Mouse (Mus musculus): ENCODE data around the gene Plek.

The Plek gene

GRCm38 (mm10) chr11:17000353-17001334 is 51.5 kb downstream of the Plek start:
- DNase-seq (ENCODE audit: low spot score): peak; percentile 25

DNA sequence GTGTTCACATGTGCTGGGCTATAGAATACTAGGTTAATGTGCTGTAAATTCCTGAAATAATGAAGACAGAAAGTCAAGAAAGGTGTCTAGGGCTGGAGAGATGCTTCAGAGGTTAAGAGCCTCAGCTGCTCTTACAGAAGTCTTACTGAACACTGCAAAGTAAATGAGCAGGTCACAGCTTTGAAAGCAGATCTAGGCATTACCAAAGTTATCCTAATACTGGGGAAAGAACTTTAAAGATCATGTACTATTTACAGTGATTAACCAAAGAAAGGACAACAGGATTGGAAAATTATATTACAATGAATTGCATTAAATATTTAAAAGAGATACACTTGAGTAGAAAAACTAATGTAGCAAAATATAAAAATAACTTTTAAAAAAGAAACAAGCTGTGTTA is 52.2 kb downstream of the Plek start:
- no peak for DNase-seq (ENCODE audit: low spot score)

DNA sequence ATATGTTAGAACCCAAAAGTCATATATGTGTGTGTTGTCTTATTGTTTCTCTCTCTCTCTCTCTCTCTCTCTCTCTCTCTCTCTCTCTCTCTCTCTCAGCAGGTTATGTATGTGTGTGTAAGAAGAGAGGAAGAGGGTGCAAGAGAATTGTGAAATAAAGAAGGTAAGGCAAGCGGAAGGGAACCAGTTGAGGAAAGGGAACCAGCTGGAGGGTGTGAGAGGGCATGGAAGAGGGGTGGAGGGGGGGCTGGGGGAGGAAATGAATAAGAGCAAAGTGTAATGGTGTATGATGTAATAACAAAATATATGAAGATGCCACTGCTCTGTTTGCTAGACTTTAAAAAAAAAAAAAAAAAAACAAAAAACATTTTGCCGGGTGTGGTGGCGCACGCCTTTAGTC is 52.8 kb downstream of the Plek start:
- DNase-seq (ENCODE audit: low spot score): no peak

DNA sequence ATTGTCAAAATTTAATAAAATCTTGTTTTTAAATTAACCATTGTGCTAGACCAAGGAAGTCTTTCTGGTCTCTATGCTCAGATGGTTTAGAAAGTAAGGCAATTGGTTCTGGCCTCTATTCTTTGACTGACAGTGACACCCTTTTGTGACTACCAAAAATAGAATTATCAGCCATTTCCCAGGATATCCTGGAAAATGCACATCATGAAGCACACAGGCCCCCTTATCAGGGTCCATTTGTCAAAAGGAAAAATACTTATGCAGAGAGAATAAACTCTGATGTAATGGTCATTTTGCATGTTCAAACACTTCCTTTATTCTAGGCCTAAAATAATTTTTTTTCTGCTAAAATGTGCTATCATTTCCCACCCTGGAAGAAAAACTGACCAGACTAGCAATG is 54.7 kb downstream of the Plek start:
- no peak for DNase-seq (ENCODE audit: low spot score)

DNA sequence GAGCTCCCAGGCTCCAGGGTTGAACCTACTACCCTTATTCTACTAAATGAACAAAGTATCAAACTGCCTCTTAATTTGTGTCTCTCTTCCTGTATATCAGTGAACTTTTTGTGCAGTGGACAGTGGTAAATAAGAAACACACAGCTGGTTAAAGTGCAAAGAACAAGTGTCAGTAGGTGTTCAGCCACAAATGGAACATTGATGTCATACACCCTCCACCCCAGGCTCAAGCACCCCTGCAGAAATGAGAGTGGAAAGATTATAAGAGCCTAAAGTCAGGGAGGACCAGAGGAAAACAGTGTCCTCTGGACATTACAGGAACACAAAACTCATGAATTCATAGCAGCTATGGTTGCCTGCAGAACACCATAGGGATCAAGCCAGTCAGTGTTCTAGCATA is 55.4 kb downstream of the Plek start:
- DNase-seq (ENCODE audit: low spot score): no peak

DNA sequence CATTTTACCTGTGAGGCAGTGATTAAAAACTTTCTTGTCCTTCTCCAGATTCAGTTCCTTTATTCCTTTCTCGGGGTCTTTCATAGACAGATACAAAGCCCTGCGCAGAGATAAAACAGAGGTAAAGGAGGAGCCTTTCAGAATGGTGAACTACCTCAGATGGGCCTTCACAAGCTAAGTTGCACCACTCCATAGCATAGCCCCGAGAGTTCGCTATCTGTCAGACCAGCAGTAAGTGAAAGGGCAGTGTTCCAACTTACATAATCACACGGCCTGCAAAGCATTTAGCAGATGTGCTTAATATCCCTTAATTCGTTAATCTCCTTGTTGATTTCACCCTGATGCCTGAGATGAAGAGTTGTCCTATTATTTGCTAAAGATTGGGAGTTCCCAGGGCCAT is 59.3 kb downstream of the Plek start:
- DNase-seq (ENCODE audit: low spot score): no peak

GRCm38 (mm10) chr11:16989885-16990284 is 62.3 kb downstream of the Plek start:
- DNase-seq (ENCODE audit: low spot score): no peak

GRCm38 (mm10) chr11:16987745-16988328 is 64.3 kb downstream of the Plek start:
- no peak for DNase-seq (ENCODE audit: low spot score)

- DNase-seq (ENCODE audit: low spot score): no peak
Measured at GRCm38 (mm10) chr11:16986550-16987187, 65.5 kb downstream of the Plek start.

DNA sequence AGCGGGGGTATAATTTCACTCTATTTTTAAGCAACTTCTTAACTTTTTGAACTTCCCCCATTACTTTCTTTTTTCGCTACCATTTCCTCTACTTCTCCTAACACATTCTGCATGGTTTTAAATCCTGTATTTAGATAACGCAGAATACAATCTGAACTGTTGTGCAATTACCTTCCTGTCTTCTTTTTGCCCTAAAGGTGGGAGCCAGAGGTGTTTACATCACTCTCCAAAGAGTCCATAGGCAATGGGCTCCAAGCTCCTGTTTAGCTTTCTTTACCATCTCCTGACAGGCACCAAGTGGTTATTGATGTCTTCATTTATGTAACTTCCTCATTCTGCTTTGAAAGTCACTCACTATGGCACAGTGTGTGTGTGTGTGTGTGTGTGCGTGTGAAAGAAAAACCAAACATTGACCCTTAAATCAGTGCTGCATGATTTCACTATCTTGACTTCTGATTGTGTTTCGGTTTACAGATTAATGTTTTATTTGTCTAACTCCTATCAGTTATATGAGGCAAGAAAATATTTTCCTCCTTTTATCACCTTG is 73.9 kb downstream of the Plek start:
- no peak for DNase-seq (ENCODE audit: low spot score)

- no peak for DNase-seq (ENCODE audit: low spot score)
Measured at GRCm38 (mm10) chr11:16977611-16978010, 74.6 kb downstream of the Plek start.

DNA sequence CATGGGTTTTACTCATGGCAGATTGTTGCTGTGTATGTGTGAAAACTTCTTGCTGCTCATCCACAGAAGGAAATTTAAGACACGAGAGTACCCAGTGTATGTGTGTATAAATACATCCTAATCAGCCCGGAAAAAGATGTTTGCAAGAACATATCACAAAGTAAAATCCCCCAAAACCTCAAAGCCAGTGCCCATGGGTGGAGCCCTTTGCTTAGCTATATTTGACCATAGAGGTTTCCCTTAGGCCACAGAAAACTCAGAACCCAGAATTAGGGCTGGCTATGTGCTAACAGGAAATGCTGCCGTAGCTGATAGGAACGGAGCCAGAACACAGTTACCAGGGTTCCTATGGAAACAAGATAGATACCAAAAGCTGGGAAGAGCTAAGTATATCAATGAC is 75.2 kb downstream of the Plek start:
- DNase-seq (ENCODE audit: low spot score): no peak

- no peak for DNase-seq (ENCODE audit: low spot score)
Measured at GRCm38 (mm10) chr11:16973086-16973485, 79.1 kb downstream of the Plek start.

GRCm38 (mm10) chr11:16972027-16972426 is 80.2 kb downstream of the Plek start:
- DNase-seq (ENCODE audit: low spot score): no peak

DNA sequence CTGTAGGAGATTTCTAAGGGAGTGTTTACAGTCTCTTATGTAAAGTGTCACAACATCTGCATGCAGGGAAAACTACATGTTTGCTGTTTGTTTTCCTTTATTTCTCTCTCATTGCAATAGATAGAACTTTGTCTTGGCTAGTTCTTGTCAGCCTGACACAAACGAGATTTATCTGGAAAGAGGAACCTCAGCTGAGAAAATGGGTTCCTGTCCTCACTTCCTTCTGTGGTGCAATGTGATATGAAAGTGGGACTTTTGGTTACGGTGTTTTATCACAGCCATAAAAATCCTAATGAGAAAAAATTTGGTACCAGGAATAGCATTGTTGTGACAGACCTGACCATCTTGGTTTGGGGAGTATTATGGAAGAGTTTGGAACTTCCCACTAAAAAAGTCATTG is 82.5 kb downstream of the Plek start:
- no peak for DNase-seq (ENCODE audit: low spot score)

GRCm38 (mm10) chr11:16967806-16968205 is 84.4 kb downstream of the Plek start:
- DNase-seq (ENCODE audit: low spot score): peak; percentile 59

DNA sequence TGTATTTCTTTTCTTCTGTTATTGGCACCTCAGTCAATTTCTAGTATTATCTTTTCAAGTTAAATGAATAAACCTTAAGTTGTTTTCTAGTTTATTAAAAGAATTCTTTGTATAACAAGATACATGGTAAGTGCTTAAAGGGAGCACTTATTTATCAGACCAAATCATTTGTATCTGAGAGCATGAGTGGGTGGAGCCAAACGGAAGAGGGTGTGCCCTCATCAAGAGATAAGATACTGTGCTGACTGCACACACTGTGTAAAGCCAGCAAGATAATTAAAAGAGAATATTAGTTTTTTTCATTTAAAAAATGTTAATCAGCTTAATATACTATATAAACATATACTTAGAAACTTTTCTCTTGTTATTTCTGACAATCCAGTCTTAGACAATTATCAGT is 93.7 kb downstream of the Plek start:
- DNase-seq (ENCODE audit: low spot score): no peak

- DNase-seq (ENCODE audit: low spot score): no peak
Measured at GRCm38 (mm10) chr11:16957030-16957429, 95.2 kb downstream of the Plek start.

DNA sequence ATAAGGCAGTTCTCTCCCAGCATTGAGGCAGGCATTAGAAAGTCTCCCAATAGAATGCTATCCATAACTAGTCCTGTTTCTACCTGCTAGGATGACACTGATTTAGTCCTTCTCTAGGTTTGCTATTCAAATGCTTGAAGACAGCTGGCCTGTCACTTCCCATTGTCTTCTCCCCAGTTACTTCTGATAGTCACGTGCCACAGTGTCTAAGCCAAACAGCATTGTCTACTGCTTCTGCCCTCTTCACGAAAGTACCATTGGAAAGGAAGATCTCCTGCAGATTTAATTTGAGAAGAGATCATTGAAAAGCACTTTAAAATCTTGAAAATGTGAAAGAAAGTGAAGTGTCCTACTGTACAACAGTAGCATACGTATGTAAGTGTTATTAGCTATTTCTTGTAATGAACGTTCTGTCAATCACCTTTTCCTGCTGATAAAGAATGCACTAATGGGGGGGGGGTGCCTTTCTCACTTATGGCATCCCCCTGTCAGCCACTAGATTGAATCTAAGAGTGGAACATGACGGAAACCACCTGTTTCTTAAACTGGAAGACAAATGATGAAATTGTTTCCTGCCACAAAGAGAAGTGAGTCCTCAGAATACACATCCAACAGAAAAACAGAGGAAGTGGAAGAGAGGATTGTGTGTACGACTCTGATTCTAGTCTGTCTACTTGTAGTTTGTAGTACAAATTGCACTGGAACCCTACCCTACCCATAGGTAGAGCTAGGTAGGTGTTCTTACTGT is 95.9 kb downstream of the Plek start:
- no peak for DNase-seq (ENCODE audit: low spot score)

GRCm38 (mm10) chr11:16951761-16952010 is 100.5 kb downstream of the Plek start:
- DNase-seq (ENCODE audit: low spot score): no peak

DNA sequence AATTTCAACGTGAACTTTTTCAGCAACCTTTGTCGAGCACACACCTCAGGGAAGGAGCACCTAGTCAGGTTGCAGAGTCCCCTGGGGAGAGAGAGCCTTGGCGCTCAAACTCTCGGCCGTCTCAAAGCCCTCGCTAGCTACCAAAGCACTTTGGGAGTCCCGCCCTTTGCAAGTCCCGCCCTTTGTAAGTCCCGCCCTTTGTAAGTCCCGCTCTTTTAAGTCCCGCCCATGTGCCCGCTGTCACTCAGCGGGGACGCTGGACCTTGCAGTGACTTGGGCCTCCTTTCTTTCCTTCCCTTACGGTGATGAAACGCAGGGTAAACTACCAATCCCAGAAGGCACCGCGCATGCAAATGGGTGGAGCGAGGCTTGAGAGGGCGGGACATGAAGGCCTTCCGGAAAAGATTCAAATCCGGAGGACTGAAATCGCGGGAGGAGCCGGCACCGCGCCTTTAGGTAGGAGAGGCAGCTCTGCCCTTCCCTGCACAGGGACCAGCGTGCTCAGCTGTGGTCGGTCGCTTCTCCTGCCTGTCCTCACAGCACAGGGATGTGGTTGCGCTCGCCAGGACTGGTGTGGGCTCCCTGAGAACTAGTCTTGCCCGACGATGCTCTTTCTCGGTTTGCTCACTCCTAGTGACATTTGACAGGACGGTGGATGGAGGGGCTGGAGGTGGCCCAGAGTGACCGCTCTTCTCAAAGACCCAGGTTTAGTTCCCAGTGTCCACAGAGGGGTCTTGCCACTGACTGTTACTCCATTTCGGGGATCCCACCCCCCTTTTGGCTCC is 101.0 kb downstream of the Plek start, which contains the start of gene Fbxo48:
Gene Fbxo48 (plus strand): TSS at position 400 of the 785 bp plus-strand sequence.
- DNase-seq (ENCODE audit: low spot score): peak; percentile 100
